Mouse (Mus musculus): ENCODE data around the gene Ptpre. TPM values are rescaled to one million over a fixed set of nuclear protein-coding genes. Genes with fewer than 3 reads are reported as not detected.
"Not testable (repeated sequence)": the region's sequence is repeated elsewhere in the genome, so short reads cannot be mapped to it uniquely, and the experiment has no call there.

The Ptpre gene
- 20.8 and 21.2 TPM in 2 replicates for polyA plus RNA-seq (2012; rRNA removed)

- peak; percentile 89 to 92 for DNase-seq
- Histone ChIP-seq H3K27me3 (ENCODE audit: control insufficient read depth, insufficient read depth, low read length) (no peaks in the 10 kb centered on the region), H3K4me3 (replicated peaks; ENCODE audit: insufficient read depth, low read depth, low read length) (peak within 1 kb of the TSS; percentile 78), H3K27ac (ENCODE audit: insufficient read depth, low read length) (peak within 1 kb of the TSS; percentile 49), H3K4me1 (ENCODE audit: control insufficient read depth, insufficient read depth, low read length) (peaks cover 16% of the 10 kb centered on the region)
- 2% methylated on average over 28 of the region's 28 CpGs for WGBS
- TF ChIP-seq CTCF (IDR thresholded peaks at IDR 0.05; ENCODE audit: borderline replicate concordance, insufficient read depth, low read depth, low read length): peak; percentile 72
- TF ChIP-seq POLR2A (IDR thresholded peaks at IDR 0.05; ENCODE audit: borderline replicate concordance, insufficient read depth, low read length): no peak
Measured at GRCm38 (mm10) chr7:135537341-135537901, at the start of gene Ptpre. Gene Ptpre, plus strand, starts transcription at chr7:135537481.

GRCm38 (mm10) chr7:135488214-135488810 is 49.0 kb upstream of the Ptpre start:
- Histone ChIP-seq H3K27me3 (ENCODE audit: control insufficient read depth, insufficient read depth, low read length) (no peaks in the 10 kb centered on the region), H3K4me3 (replicated peaks; ENCODE audit: insufficient read depth, low read depth, low read length) (no peak overlapping the region), H3K4me1 (ENCODE audit: control insufficient read depth, insufficient read depth, low read length) (peaks cover 14% of the 10 kb centered on the region), H3K27ac (ENCODE audit: insufficient read depth, low read length) (no peak overlapping the region)
- DNase-seq: peak in 1 of 2 experiments; percentile 20
- WGBS: 76% methylated on average over 6 of the region's 6 CpGs
- TF ChIP-seq CTCF (IDR thresholded peaks at IDR 0.05; ENCODE audit: borderline replicate concordance, insufficient read depth, low read depth, low read length): peak; percentile 43; the same call in 1 of the 2 replicates
- no peak for TF ChIP-seq POLR2A (IDR thresholded peaks at IDR 0.05; ENCODE audit: borderline replicate concordance, insufficient read depth, low read length)

- TF ChIP-seq POLR2A (IDR thresholded peaks at IDR 0.05; ENCODE audit: borderline replicate concordance, insufficient read depth, low read length): no peak
- TF ChIP-seq CTCF (IDR thresholded peaks at IDR 0.05; ENCODE audit: borderline replicate concordance, insufficient read depth, low read depth, low read length): no peak
- Histone ChIP-seq H3K27me3 (ENCODE audit: control insufficient read depth, insufficient read depth, low read length) (no peaks in the 10 kb centered on the region), H3K27ac (ENCODE audit: insufficient read depth, low read length) (no peak overlapping the region), H3K4me3 (replicated peaks; ENCODE audit: insufficient read depth, low read depth, low read length) (no peak overlapping the region), H3K4me1 (ENCODE audit: control insufficient read depth, insufficient read depth, low read length) (peaks cover 14% of the 10 kb centered on the region)
- no peak for DNase-seq
- 83% methylated on average over 9 of the region's 9 CpGs for WGBS
Measured at GRCm38 (mm10) chr7:135489724-135490499, 47.4 kb upstream of the Ptpre start.

- no peaks in the 10 kb centered on the region for H3K27me3 ChIP-seq (ENCODE audit: control insufficient read depth, insufficient read depth, low read length)
- no peak for TF ChIP-seq POLR2A (IDR thresholded peaks at IDR 0.05; ENCODE audit: borderline replicate concordance, insufficient read depth, low read length)
- TF ChIP-seq CTCF (IDR thresholded peaks at IDR 0.05; ENCODE audit: borderline replicate concordance, insufficient read depth, low read depth, low read length): no peak
- H3K27ac ChIP-seq (ENCODE audit: insufficient read depth, low read length): no peak overlapping the region
- peaks cover 14% of the 10 kb centered on the region for H3K4me1 ChIP-seq (ENCODE audit: control insufficient read depth, insufficient read depth, low read length)
- H3K4me3 ChIP-seq (replicated peaks; ENCODE audit: insufficient read depth, low read depth, low read length): no peak overlapping the region
- WGBS: 67% methylated on average over 8 of the region's 8 CpGs
- no peak for DNase-seq
Measured at GRCm38 (mm10) chr7:135490500-135490886, 46.8 kb upstream of the Ptpre start.

- H3K27ac ChIP-seq (ENCODE audit: insufficient read depth, low read length): no peak overlapping the region
- H3K4me3 ChIP-seq (replicated peaks; ENCODE audit: insufficient read depth, low read depth, low read length): no peak overlapping the region
- DNase-seq: peak; percentile 18
- WGBS: 60% methylated on average over 3 of the region's 3 CpGs
- no peaks in the 10 kb centered on the region for H3K27me3 ChIP-seq (ENCODE audit: control insufficient read depth, insufficient read depth, low read length)
- H3K4me1 ChIP-seq (ENCODE audit: control insufficient read depth, insufficient read depth, low read length): no peaks in the 10 kb centered on the region
- TF ChIP-seq CTCF (IDR thresholded peaks at IDR 0.05; ENCODE audit: borderline replicate concordance, insufficient read depth, low read depth, low read length) (peak; percentile 53), POLR2A (IDR thresholded peaks at IDR 0.05; ENCODE audit: borderline replicate concordance, insufficient read depth, low read length) (no peak)
Measured at GRCm38 (mm10) chr7:135495303-135495702, 42.0 kb upstream of the Ptpre start.

- 83% methylated on average over 3 of the region's 3 CpGs for WGBS
- DNase-seq: no peak
Measured at GRCm38 (mm10) chr7:135498565-135499186, 38.6 kb upstream of the Ptpre start.

GRCm38 (mm10) chr7:135499403-135499802 is 37.9 kb upstream of the Ptpre start:
- 67% methylated on average over 2 of the region's 2 CpGs for WGBS
- no peak overlapping the region for H3K27ac ChIP-seq (ENCODE audit: insufficient read depth, low read length)
- no peak for DNase-seq
- TF ChIP-seq POLR2A (IDR thresholded peaks at IDR 0.05; ENCODE audit: borderline replicate concordance, insufficient read depth, low read length) (no peak), CTCF (IDR thresholded peaks at IDR 0.05; ENCODE audit: borderline replicate concordance, insufficient read depth, low read depth, low read length) (peak; percentile 14; the same call in 1 of the 2 replicates)
- no peaks in the 10 kb centered on the region for H3K27me3 ChIP-seq (ENCODE audit: control insufficient read depth, insufficient read depth, low read length)
- H3K4me3 ChIP-seq (replicated peaks; ENCODE audit: insufficient read depth, low read depth, low read length): no peak overlapping the region
- no peaks in the 10 kb centered on the region for H3K4me1 ChIP-seq (ENCODE audit: control insufficient read depth, insufficient read depth, low read length)

More at GRCm38 (mm10) chr7:135498565-135499186, 38.6 kb upstream of the Ptpre start:
- Histone ChIP-seq H3K4me3 (replicated peaks; ENCODE audit: insufficient read depth, low read depth, low read length) (no peak overlapping the region), H3K27me3 (ENCODE audit: control insufficient read depth, insufficient read depth, low read length) (no peaks in the 10 kb centered on the region), H3K4me1 (ENCODE audit: control insufficient read depth, insufficient read depth, low read length) (no peaks in the 10 kb centered on the region), H3K27ac (ENCODE audit: insufficient read depth, low read length) (no peak overlapping the region)
- no peak for TF ChIP-seq CTCF (IDR thresholded peaks at IDR 0.05; ENCODE audit: borderline replicate concordance, insufficient read depth, low read depth, low read length)
- TF ChIP-seq POLR2A (IDR thresholded peaks at IDR 0.05; ENCODE audit: borderline replicate concordance, insufficient read depth, low read length): no peak

GRCm38 (mm10) chr7:135506506-135506905 is 30.8 kb upstream of the Ptpre start:
- not testable (repeated sequence) for DNase-seq; H3K4me3 ChIP-seq (replicated peaks; ENCODE audit: insufficient read depth, low read depth, low read length); H3K4me1 ChIP-seq (ENCODE audit: control insufficient read depth, insufficient read depth, low read length); H3K27me3 ChIP-seq (ENCODE audit: control insufficient read depth, insufficient read depth, low read length); H3K27ac ChIP-seq (ENCODE audit: insufficient read depth, low read length)
- WGBS: 94% methylated on average over 5 of the region's 5 CpGs
